In genomic region chr8:13674294-13675010, GRCm38 (mm10) we compare ENCODE assay signal across 7 mouse cellular contexts. TPM values are rescaled to one million over a fixed set of nuclear protein-coding genes. Genes with fewer than 3 reads are reported as not detected.
DNase-seq lines count a peak whose midpoint lies in the region; ATAC-seq lines count a peak whose summit lies in the region.

No protein-coding gene starts in this region.

- H3K4me1 ChIP-seq in embryonic facial prominence, embryonic 14.5 days (ENCODE audit: control insufficient read depth, insufficient read depth, low read length): peaks cover 20% of the 10 kb centered on the region; the same call in 1 of the 2 replicates
- H3K4me1 ChIP-seq in hindbrain, embryonic 15.5 days (replicated peaks): peaks cover 47% of the 10 kb centered on the region
- H3K4me1 ChIP-seq in midbrain, embryonic 16.5 days (ENCODE audit: control insufficient read depth, insufficient read depth, low read length): peaks cover 26% of the 10 kb centered on the region

- peak overlapping the region; percentile 50 for H3K27ac ChIP-seq in embryonic facial prominence, embryonic 14.5 days (replicated peaks; ENCODE audit: low read depth, low read length)
- peak overlapping the region; percentile 93 for H3K27ac ChIP-seq in hindbrain, embryonic 15.5 days (replicated peaks)
- no peak overlapping the region; the same call in 1 of the 2 replicates for H3K27ac ChIP-seq in midbrain, embryonic 16.5 days (ENCODE audit: low read length)

- 46% methylated on average over 12 of the region's 12 CpGs for WGBS in embryonic facial prominence, embryonic 14.5 days
- WGBS in hindbrain, embryonic 15.5 days: 52% methylated on average over 12 of the region's 12 CpGs
- WGBS in midbrain, embryonic 16.5 days: 65% methylated on average over 12 of the region's 12 CpGs

- H3K27me3 ChIP-seq in embryonic facial prominence, embryonic 14.5 days (replicated peaks; ENCODE audit: control insufficient read depth, insufficient read depth, low read length): peaks cover 4% of the 10 kb centered on the region; the same call in 1 of the 2 replicates
- H3K27me3 ChIP-seq in hindbrain, embryonic 15.5 days: no peaks in the 10 kb centered on the region
- no peaks in the 10 kb centered on the region for H3K27me3 ChIP-seq in midbrain, embryonic 16.5 days (ENCODE audit: control insufficient read depth, insufficient read depth, low read depth, low read length)

- H3K4me3 ChIP-seq in embryonic facial prominence, embryonic 14.5 days (ENCODE audit: low read depth, low read length): peak overlapping the region; percentile 85; the same call in 1 of the 2 replicates
- H3K4me3 ChIP-seq in hindbrain, embryonic 15.5 days: peak overlapping the region; percentile 88
- H3K4me3 ChIP-seq in midbrain, embryonic 16.5 days (ENCODE audit: low read depth, low read length): no peak overlapping the region

- no peaks in the 10 kb centered on the region for H3K9me3 ChIP-seq in embryonic facial prominence, embryonic 14.5 days (ENCODE audit: control insufficient read depth, low read length)
- H3K9me3 ChIP-seq in hindbrain, embryonic 15.5 days: no peaks in the 10 kb centered on the region
- no peaks in the 10 kb centered on the region for H3K9me3 ChIP-seq in midbrain, embryonic 16.5 days (replicated peaks; ENCODE audit: control insufficient read depth, low read length, poor library complexity, severe bottlenecking)

- no peak for ATAC-seq in embryonic facial prominence, embryonic 14.5 days (ENCODE audit: low read depth)
- ATAC-seq in hindbrain, embryonic 15.5 days (ENCODE audit: low FRiP score, low read depth): no peak
- ATAC-seq in midbrain, embryonic 16.5 days: no peak

- H3K9ac ChIP-seq in embryonic facial prominence, embryonic 14.5 days (ENCODE audit: low read depth, low read length): no peak overlapping the region
- H3K9ac ChIP-seq in hindbrain, embryonic 15.5 days: no peak overlapping the region
- H3K9ac ChIP-seq in midbrain, embryonic 16.5 days (ENCODE audit: low read depth, low read length): no peak overlapping the region

- peak; percentile 55 to 59 for DNase-seq in spleen, postnatal 36 days (ENCODE audit: low spot score in 2 of 2)
- no peak for DNase-seq in spleen, postnatal 4 days (ENCODE audit: low spot score in 2 of 2)
- DNase-seq in embryonic facial prominence, embryonic 14.5 days (ENCODE audit: low spot score): peak; percentile 59
- DNase-seq in testis, postnatal 10 days (ENCODE audit: low spot score): no peak
- DNase-seq in adrenal gland, adult 8-10 months: no peak

- H3K4me2 ChIP-seq in embryonic facial prominence, embryonic 14.5 days (ENCODE audit: low read depth, low read length): peak overlapping the region; percentile 88
- H3K4me2 ChIP-seq in hindbrain, embryonic 15.5 days: peak overlapping the region; percentile 73
- H3K4me2 ChIP-seq in midbrain, embryonic 16.5 days (ENCODE audit: low read length): peak overlapping the region; percentile 82

- no peaks in the 10 kb centered on the region for H3K36me3 ChIP-seq in embryonic facial prominence, embryonic 14.5 days (ENCODE audit: control insufficient read depth, insufficient read depth, low read length)
- H3K36me3 ChIP-seq in hindbrain, embryonic 15.5 days: no peaks in the 10 kb centered on the region
- no peaks in the 10 kb centered on the region for H3K36me3 ChIP-seq in midbrain, embryonic 16.5 days (ENCODE audit: control insufficient read depth, insufficient read depth, low read length)

RNA-seq across cellular contexts. Expression of gene Rasa3, which starts 3.0 kb away (rescaled TPM):
- polyA plus RNA-seq in embryonic facial prominence, embryonic 14.5 days (2014; fragmentation: Nextera tagmentation; extraction: Ambion mirVana): 39.4 and 40.2 TPM in 2 replicates
- polyA plus RNA-seq in hindbrain, embryonic 15.5 days (2015; fragmentation: Nextera tagmentation; extraction: Ambion mirVana): 33.5 and 43.1 TPM in 2 replicates
- polyA plus RNA-seq in midbrain, embryonic 16.5 days (2015; fragmentation: Nextera tagmentation; extraction: Ambion mirVana): 29.3 and 33.2 TPM in 2 replicates
- total RNA-seq in adrenal gland, adult 8-10 months (2022): 10 to 100 TPM; 27.8 to 46.6 (median 33.1) TPM

RNA-seq across cellular contexts. Expression of gene Cfap97d2, which starts 31.2 kb away (rescaled TPM):
- 0.10 and 0.25 TPM in 2 replicates for polyA plus RNA-seq in embryonic facial prominence, embryonic 14.5 days (2014; fragmentation: Nextera tagmentation; extraction: Ambion mirVana)
- polyA plus RNA-seq in hindbrain, embryonic 15.5 days (2015; fragmentation: Nextera tagmentation; extraction: Ambion mirVana): 1.3 and 1.6 TPM in 2 replicates
- polyA plus RNA-seq in midbrain, embryonic 16.5 days (2015; fragmentation: Nextera tagmentation; extraction: Ambion mirVana): 1.4 and 1.9 TPM in 2 replicates
- under 1 TPM in 3 of 4 experiments, not detected in 1; 0.37 to 0.67 (median 0.45) TPM for total RNA-seq in adrenal gland, adult 8-10 months (2022)

Comparison
In these comparisons a context has a peak if more than half of its experiments do, and no peak if none do; other contexts are left out.
1. DNase-seq: peak in spleen, postnatal 36 days (2 of 2) and embryonic facial prominence, embryonic 14.5 days (single experiment); none in spleen, postnatal 4 days (0 of 2), testis, postnatal 10 days (single experiment) and adrenal gland, adult 8-10 months (single experiment).
2. Peak in every context shown above with its lines, with median percentiles within 50 percentile points of each other: H3K4me2 ChIP-seq.